Mouse (Mus musculus): ENCODE results near the gene Serpinc1. TPM values are rescaled to one million over a fixed set of nuclear protein-coding genes. Genes with fewer than 3 reads are reported as not detected.
"Not testable (repeated sequence)": the region's sequence is repeated elsewhere in the genome, so short reads cannot be mapped to it uniquely, and the experiment has no call there.

Serpinc1 gene
- polyA plus RNA-seq, 1 experiment = 1.2 TPM

DNA sequence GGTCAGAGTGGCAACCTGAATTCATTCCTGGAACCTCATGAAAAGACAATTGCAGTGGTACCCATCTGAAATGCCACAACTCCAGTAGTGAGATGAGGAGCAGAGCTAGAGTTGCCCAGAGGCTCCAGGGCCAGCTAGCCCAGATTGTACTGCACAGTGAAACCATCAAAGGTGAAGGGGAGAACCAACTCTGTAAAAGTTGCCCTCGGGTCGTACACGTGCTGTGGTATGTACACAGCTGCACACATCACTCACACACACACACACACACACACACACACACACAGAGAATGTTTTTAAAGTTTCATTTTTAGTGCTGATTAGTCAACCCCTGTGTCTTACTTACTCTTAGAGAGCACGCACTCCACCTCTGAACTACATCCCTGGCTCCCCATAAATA is 3.0 kb downstream of the Serpinc1 start:
- TF ChIP-seq CTCF (IDR thresholded peaks at IDR 0.05; ENCODE audit: insufficient read depth, low read length) (no peak), POLR2A (IDR thresholded peaks at IDR 0.05; ENCODE audit: borderline replicate concordance, extremely low read depth, low read depth, low read length) (no peak)

DNA sequence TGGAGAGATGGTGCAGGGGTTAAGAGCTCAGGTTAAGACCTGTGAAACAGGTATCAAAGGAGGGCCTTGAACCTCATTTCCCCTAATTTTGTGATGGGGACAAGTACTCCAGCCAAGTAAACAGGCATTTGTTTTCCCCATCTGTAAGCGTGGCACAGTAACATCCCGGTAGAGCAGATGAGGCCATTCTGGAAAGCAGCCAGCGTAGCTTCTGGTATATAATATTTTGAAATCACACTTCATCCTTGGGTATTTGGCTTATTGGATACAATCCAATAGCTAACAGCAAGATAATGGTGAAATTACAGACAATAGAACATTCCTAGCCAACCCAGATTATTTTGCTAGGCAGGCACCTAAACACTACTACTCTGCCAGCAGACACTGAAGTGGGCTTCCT is 4.5 kb downstream of the Serpinc1 start:
- 63% methylated on average over 3 of the region's 3 CpGs for WGBS
- H3K4me3 ChIP-seq (replicated peaks; ENCODE audit: extremely low read depth, low read depth, low read length) = no peak overlapping the region
- H3K4me1 ChIP-seq (ENCODE audit: control insufficient read depth, insufficient read depth, low read length) = no peaks in the 10 kb centered on the region
- TF ChIP-seq POLR2A (IDR thresholded peaks at IDR 0.05; ENCODE audit: borderline replicate concordance, extremely low read depth, low read depth, low read length) (no peak), CTCF (IDR thresholded peaks at IDR 0.05; ENCODE audit: insufficient read depth, low read length) (no peak)
- no peak for DNase-seq

More for the DNA sequence above, 3.0 kb downstream of the Serpinc1 start:
- no peak for DNase-seq
- 82% methylated on average over 4 of the region's 4 CpGs for WGBS
- no peaks in the 10 kb centered on the region for H3K4me1 ChIP-seq (ENCODE audit: control insufficient read depth, insufficient read depth, low read length)
- H3K4me3 ChIP-seq (replicated peaks; ENCODE audit: extremely low read depth, low read depth, low read length) = no peak overlapping the region

DNA sequence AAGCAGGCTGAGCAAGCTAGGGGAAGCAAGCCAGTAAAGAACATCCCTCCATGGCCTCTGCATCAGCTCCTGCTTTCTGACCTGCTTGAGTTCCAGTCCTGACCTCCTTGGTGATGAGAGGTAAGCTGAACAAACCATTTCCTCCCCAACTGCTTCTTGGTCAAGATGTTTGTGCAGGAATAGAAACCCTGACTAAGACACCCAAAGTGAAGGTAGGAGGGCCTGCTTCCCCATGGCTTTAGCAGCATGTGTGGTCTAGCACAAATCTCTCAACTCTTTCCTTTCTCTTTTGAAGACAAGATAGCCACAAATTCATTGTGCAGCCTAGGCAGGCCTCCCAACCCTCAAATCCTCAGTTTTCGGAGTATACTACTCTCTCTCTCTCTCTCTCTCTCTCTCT is 6.3 kb downstream of the Serpinc1 start:
- not testable (repeated sequence) for H3K4me1 ChIP-seq (ENCODE audit: control insufficient read depth, insufficient read depth, low read length); DNase-seq; H3K4me3 ChIP-seq (replicated peaks; ENCODE audit: extremely low read depth, low read depth, low read length)
- 76% methylated on average over 1 of the region's 1 CpGs for WGBS

GRCm38 (mm10) chr1:160985477-160985876 is 7.1 kb downstream of the Serpinc1 start:
- H3K4me1 ChIP-seq (ENCODE audit: control insufficient read depth, insufficient read depth, low read length) = no peaks in the 10 kb centered on the region
- no peak for TF ChIP-seq CTCF (IDR thresholded peaks at IDR 0.05; ENCODE audit: insufficient read depth, low read length)
- no peak for TF ChIP-seq POLR2A (IDR thresholded peaks at IDR 0.05; ENCODE audit: borderline replicate concordance, extremely low read depth, low read depth, low read length)
- 85% methylated on average over 6 of the region's 6 CpGs for WGBS
- no peak for DNase-seq
- no peak overlapping the region for H3K4me3 ChIP-seq (replicated peaks; ENCODE audit: extremely low read depth, low read depth, low read length)

GRCm38 (mm10) chr1:160986881-160987635 is 8.7 kb downstream of the Serpinc1 start:
- DNase-seq = no peak
- Histone ChIP-seq H3K4me1 (ENCODE audit: control insufficient read depth, insufficient read depth, low read length) (no peaks in the 10 kb centered on the region), H3K4me3 (replicated peaks; ENCODE audit: extremely low read depth, low read depth, low read length) (no peak overlapping the region)
- WGBS = 76% methylated on average over 17 of the region's 17 CpGs
- TF ChIP-seq POLR2A (IDR thresholded peaks at IDR 0.05; ENCODE audit: borderline replicate concordance, extremely low read depth, low read depth, low read length) (no peak), CTCF (IDR thresholded peaks at IDR 0.05; ENCODE audit: insufficient read depth, low read length) (no peak)

DNA sequence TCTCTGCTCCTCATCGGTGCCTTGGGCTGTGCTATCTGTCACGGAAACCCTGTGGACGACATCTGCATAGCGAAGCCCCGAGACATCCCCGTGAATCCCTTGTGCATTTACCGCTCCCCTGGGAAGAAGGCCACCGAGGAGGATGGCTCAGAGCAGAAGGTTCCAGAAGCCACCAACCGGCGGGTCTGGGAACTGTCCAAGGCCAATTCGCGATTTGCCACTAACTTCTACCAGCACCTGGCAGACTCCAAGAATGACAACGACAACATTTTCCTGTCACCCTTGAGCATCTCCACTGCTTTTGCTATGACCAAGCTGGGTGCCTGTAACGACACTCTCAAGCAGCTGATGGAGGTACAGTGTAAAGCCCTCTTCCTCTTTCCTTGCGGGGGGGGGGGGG is 11.0 kb downstream of the Serpinc1 start:
- TF ChIP-seq POLR2A (IDR thresholded peaks at IDR 0.05; ENCODE audit: borderline replicate concordance, extremely low read depth, low read depth, low read length) = no peak
- no peaks in the 10 kb centered on the region for H3K4me1 ChIP-seq (ENCODE audit: control insufficient read depth, insufficient read depth, low read length)
- WGBS = 83% methylated on average over 15 of the region's 15 CpGs
- DNase-seq = no peak
- H3K4me3 ChIP-seq (replicated peaks; ENCODE audit: extremely low read depth, low read depth, low read length) = no peak overlapping the region

- no peak for DNase-seq
- no peak for TF ChIP-seq CTCF (IDR thresholded peaks at IDR 0.05; ENCODE audit: insufficient read depth, low read length)
- no peak for TF ChIP-seq POLR2A (IDR thresholded peaks at IDR 0.05; ENCODE audit: borderline replicate concordance, extremely low read depth, low read depth, low read length)
- WGBS = 56% methylated on average over 6 of the region's 6 CpGs
Measured at GRCm38 (mm10) chr1:160993851-160994250, 15.5 kb downstream of the Serpinc1 start.

GRCm38 (mm10) chr1:161004942-161005341 is 26.6 kb downstream of the Serpinc1 start:
- WGBS = 68% methylated on average over 4 of the region's 4 CpGs
- TF ChIP-seq POLR2A (IDR thresholded peaks at IDR 0.05; ENCODE audit: borderline replicate concordance, extremely low read depth, low read depth, low read length) (no peak), CTCF (IDR thresholded peaks at IDR 0.05; ENCODE audit: insufficient read depth, low read length) (no peak)
- H3K4me1 ChIP-seq (ENCODE audit: control insufficient read depth, insufficient read depth, low read length) = no peaks in the 10 kb centered on the region; the same call in 1 of the 2 replicates
- H3K4me3 ChIP-seq (replicated peaks; ENCODE audit: extremely low read depth, low read depth, low read length) = no peak overlapping the region
- DNase-seq = no peak

More at GRCm38 (mm10) chr1:160993851-160994250, 15.5 kb downstream of the Serpinc1 start:
- Histone ChIP-seq H3K4me1 (ENCODE audit: control insufficient read depth, insufficient read depth, low read length) (no peaks in the 10 kb centered on the region), H3K4me3 (replicated peaks; ENCODE audit: extremely low read depth, low read depth, low read length) (no peak overlapping the region)

DNA sequence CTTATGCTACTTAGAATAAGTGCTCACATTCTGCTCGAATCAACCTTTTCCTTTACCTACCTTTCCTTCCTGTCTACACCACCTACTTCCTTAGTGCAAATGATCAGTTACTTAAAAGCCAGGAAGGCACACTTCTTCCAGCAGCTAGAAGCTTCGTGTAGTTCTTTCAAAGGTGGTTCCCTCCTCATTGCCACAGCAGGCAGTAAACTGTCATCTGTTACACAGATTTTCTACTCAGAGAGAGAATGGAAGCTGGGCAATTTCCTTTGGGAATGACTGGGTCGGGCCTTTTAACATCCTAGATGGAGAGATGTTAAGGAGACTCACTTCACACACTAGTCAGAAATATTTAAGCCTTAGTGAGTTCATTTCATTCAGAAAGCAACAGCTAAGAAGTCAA is 27.1 kb downstream of the Serpinc1 start:
- TF ChIP-seq POLR2A (IDR thresholded peaks at IDR 0.05; ENCODE audit: borderline replicate concordance, extremely low read depth, low read depth, low read length) = no peak
- TF ChIP-seq CTCF (IDR thresholded peaks at IDR 0.05; ENCODE audit: insufficient read depth, low read length) = no peak
- no peak for DNase-seq
- 49% methylated on average over 3 of the region's 3 CpGs for WGBS
- H3K4me1 ChIP-seq (ENCODE audit: control insufficient read depth, insufficient read depth, low read length) = no peaks in the 10 kb centered on the region; the same call in 1 of the 2 replicates
- H3K4me3 ChIP-seq (replicated peaks; ENCODE audit: extremely low read depth, low read depth, low read length) = no peak overlapping the region

DNA sequence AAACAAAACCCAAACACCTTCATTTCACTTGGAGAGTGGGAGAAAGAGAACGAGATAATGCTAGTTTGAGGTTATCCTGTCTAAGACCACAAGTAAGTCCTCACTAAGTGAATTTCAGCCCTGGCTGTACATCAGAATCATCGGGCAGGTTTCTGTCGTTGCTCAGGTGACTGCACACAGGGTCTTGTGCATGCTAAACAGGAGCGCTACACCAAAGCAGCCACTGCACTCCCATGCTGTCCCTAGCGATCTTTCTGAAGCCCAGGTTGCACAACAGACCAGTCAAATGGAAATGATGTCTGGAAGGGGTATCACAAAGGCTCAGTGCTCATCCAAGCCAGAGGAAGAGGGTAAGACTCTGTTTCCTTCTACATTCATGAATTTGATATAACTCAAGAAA is 28.1 kb downstream of the Serpinc1 start:
- TF ChIP-seq CTCF (IDR thresholded peaks at IDR 0.05; ENCODE audit: insufficient read depth, low read length) (no peak), POLR2A (IDR thresholded peaks at IDR 0.05; ENCODE audit: borderline replicate concordance, extremely low read depth, low read depth, low read length) (no peak)
- Histone ChIP-seq H3K4me1 (ENCODE audit: control insufficient read depth, insufficient read depth, low read length) (no peaks in the 10 kb centered on the region; the same call in 1 of the 2 replicates), H3K4me3 (replicated peaks; ENCODE audit: extremely low read depth, low read depth, low read length) (no peak overlapping the region)
- WGBS = 90% methylated on average over 5 of the region's 5 CpGs
- no peak for DNase-seq
